Mouse (Mus musculus) CH12.LX (cell line): Measurements from ENCODE around the gene Ankmy2. TPM values are rescaled to one million over a fixed set of nuclear protein-coding genes. Genes with fewer than 3 reads are reported as not detected.

ENCODE experiments used
- DNase-seq: peaks from one replicate; pipeline ENCODE4 v3.0.0-alpha.2; 2013; ENCODE audit errors: extremely low read depth
- H3K27ac ChIP-seq: 2 replicates; pipeline ENCODE4 v1.5.1; 2012; ENCODE audit warnings: low read depth, mild to moderate bottlenecking, control low read depth, moderate library complexity; ENCODE audit not compliant: insufficient read depth
- H3K27me3 ChIP-seq: replicated peaks from 2 replicates; pipeline ENCODE3; 2012; ENCODE audit warnings: inconsistent platforms
- H3K36me3 ChIP-seq, 2 experiments: replicated peaks in 1 of 2; 2 replicates each; pipeline versions ENCODE3 to v1.6.1; 2012; ENCODE audit warnings: inconsistent platforms in 1 of 2, low read length in 1 of 2, mild to moderate bottlenecking in 1 of 2, mixed read lengths in 1 of 2, moderate library complexity in 1 of 2; ENCODE audit not compliant: control insufficient read depth in 1 of 2, insufficient read depth in 1 of 2
- H3K4me1 ChIP-seq, 2 experiments: 2 replicates each; pipeline ENCODE4 v1.6.1; 2012; ENCODE audit warnings: inconsistent platforms in 1 of 2, moderate library complexity in 1 of 2; ENCODE audit not compliant: insufficient read depth in 2 of 2, control insufficient read depth in 1 of 2
- H3K4me2 ChIP-seq: 2 replicates; pipeline ENCODE4 v1.6.1; 2012; ENCODE audit warnings: low read depth, mild to moderate bottlenecking, control low read depth; ENCODE audit not compliant: poor library complexity, insufficient read depth, severe bottlenecking
- H3K4me3 ChIP-seq, 3 experiments: fragments of 150-350 bp in 1 of 3; sonication (generic) in 1 of 3; replicated peaks in 1 of 3; 2 replicates each; pipeline versions ENCODE3 to v1.5.1; 2011 to 2012; ENCODE audit warnings: low read depth in 2 of 3, low read length in 2 of 3, mild to moderate bottlenecking in 2 of 3, moderate library complexity in 2 of 3, control low read depth in 1 of 3, improper control_type of control experiment in 1 of 3, inconsistent platforms in 1 of 3, mixed read lengths in 1 of 3; ENCODE audit not compliant: poor library complexity in 1 of 3
- H3K79me2 ChIP-seq: replicated peaks from 2 replicates; pipeline ENCODE4 v1.6.1; 2012; ENCODE audit warnings: mild to moderate bottlenecking, moderate library complexity; ENCODE audit not compliant: control insufficient read depth, poor library complexity, insufficient read depth, severe bottlenecking; ENCODE audit errors: extremely low read depth
- H3K9ac ChIP-seq: 2 replicates; pipeline ENCODE4 v1.6.1; 2012; ENCODE audit warnings: low read depth, mild to moderate bottlenecking, control low read depth, moderate library complexity; ENCODE audit not compliant: insufficient read depth
- H3K9me3 ChIP-seq: replicated peaks from 2 replicates; pipeline ENCODE3; 2012; ENCODE audit warnings: low read length, inconsistent platforms, mixed read lengths
- BHLHE40 ChIP-seq: IDR thresholded peaks from 2 replicates; pipeline ENCODE4 v1.6.1; 2011; ENCODE audit warnings: mild to moderate bottlenecking, low read depth, low read length, improper control_type of control experiment
- CHD1 ChIP-seq: IDR thresholded peaks from 2 replicates; pipeline ENCODE4 v1.6.1; 2012; ENCODE audit warnings: low read depth, low read length, improper control_type of control experiment, inconsistent platforms
- CTCF ChIP-seq, 2 experiments: IDR thresholded peaks in 1 of 2; conservative IDR thresholded peaks in 1 of 2; 2 replicates each; pipeline ENCODE4 v1.5.1; 2011 to 2012; ENCODE audit warnings: low read depth in 2 of 2, low read length in 2 of 2, improper control_type of control experiment in 1 of 2, inconsistent platforms in 1 of 2, mild to moderate bottlenecking in 1 of 2, moderate library complexity in 1 of 2
- E2F4 ChIP-seq: IDR thresholded peaks from 2 replicates; pipeline ENCODE4 v1.6.1; 2011; ENCODE audit warnings: low read depth, low read length, improper control_type of control experiment; ENCODE audit not compliant: insufficient replicate concordance
- IRF4 ChIP-seq: IDR thresholded peaks from 2 replicates; pipeline ENCODE4 v1.6.1; 2014; ENCODE audit warnings: low read depth, mild to moderate bottlenecking, inconsistent platforms, low read length, improper control_type of control experiment
- MXI1 ChIP-seq: IDR thresholded peaks from 2 replicates; pipeline ENCODE4 v1.6.1; 2011; ENCODE audit warnings: mild to moderate bottlenecking, low read depth, low read length, improper control_type of control experiment
- MYC ChIP-seq: IDR thresholded peaks from 2 replicates; pipeline ENCODE4 v1.6.1; 2011; ENCODE audit warnings: low read depth, mild to moderate bottlenecking, improper control_type of control experiment, low read length
- NELFE ChIP-seq: IDR thresholded peaks from 2 replicates; pipeline ENCODE4 v1.6.1; 2011; ENCODE audit warnings: low read depth, low read length, improper control_type of control experiment
- NRF1 ChIP-seq: IDR thresholded peaks from 2 replicates; pipeline ENCODE4 v1.6.1; 2014; ENCODE audit warnings: low read depth, mild to moderate bottlenecking, inconsistent platforms, low read length, improper control_type of control experiment, moderate library complexity
- PAX5 ChIP-seq: IDR thresholded peaks from 2 replicates; pipeline ENCODE4 v1.6.1; 2012; ENCODE audit warnings: low read length, inconsistent platforms, mixed read lengths
- POLR2A ChIP-seq: IDR thresholded peaks from 2 replicates; pipeline ENCODE4 v1.6.1; 2011; ENCODE audit warnings: low read depth, mild to moderate bottlenecking, improper control_type of control experiment, low read length
- POLR2AphosphoS2 ChIP-seq: IDR thresholded peaks from 2 replicates; pipeline ENCODE4 v1.6.1; 2011; ENCODE audit warnings: low read depth, low read length, improper control_type of control experiment
- RAD21 ChIP-seq: IDR thresholded peaks from 2 replicates; pipeline ENCODE4 v1.6.1; 2011; ENCODE audit warnings: low read depth, mild to moderate bottlenecking, low read length, improper control_type of control experiment, moderate library complexity
- RCOR1 ChIP-seq: conservative IDR thresholded peaks from 2 replicates; pipeline ENCODE4 v1.6.1; 2012; ENCODE audit warnings: low read depth, mild to moderate bottlenecking, inconsistent platforms, low read length, improper control_type of control experiment
- UBTF ChIP-seq: IDR thresholded peaks from 2 replicates; pipeline ENCODE4 v1.6.1; 2012; ENCODE audit warnings: low read depth, mild to moderate bottlenecking, inconsistent platforms, low read length, improper control_type of control experiment, moderate library complexity
- USF1 ChIP-seq: IDR thresholded peaks from 2 replicates; pipeline ENCODE4 v1.6.1; 2014; ENCODE audit warnings: low read depth, mild to moderate bottlenecking, inconsistent platforms, low read length, improper control_type of control experiment
- USF2 ChIP-seq: conservative IDR thresholded peaks from 2 replicates; pipeline ENCODE4 v1.6.1; 2011; ENCODE audit warnings: low read depth, low read length, improper control_type of control experiment
- ZKSCAN1 ChIP-seq: IDR thresholded peaks from 2 replicates; pipeline ENCODE4 v1.6.1; 2012; ENCODE audit warnings: low read depth, inconsistent platforms, low read length, improper control_type of control experiment, borderline replicate concordance
- dilution Hi-C: fragments of 300-500 bp; cut with MboI; formaldehyde crosslinking; loops from 2 replicates; pipeline ENCODE4 v1.14.3; 2020; ENCODE audit warnings: low sequenced_read_pairs; ENCODE audit not compliant: extremely low pct_unique_long_range_greater_than_20kb, extremely low pct_ligation_motif_present
- in situ Hi-C: fragments of 300-500 bp; cut with MboI; formaldehyde crosslinking; loops from 3 replicates; pipeline ENCODE4 v1.14.3; 2019; ENCODE audit warnings: low sequenced_read_pairs, low pct_ligation_motif_present, low pct_unique_long_range_greater_than_20kb, mixed read lengths
- polyA plus RNA-seq: library from polyadenylated mRNA; unstranded; fragments of >175 nt; gene quantifications from 2 replicates; pipeline ENCODE4 v1.2.1, GENCODE M21; 2012; ENCODE audit warnings: low read depth; ENCODE audit not compliant: insufficient read length
- total RNA-seq, 2 experiments: library from RNA; depleted of rRNA; stranded (reverse); fragments of 300-350 nt in 1 of 2; fragments of >200 nt in 1 of 2; gene quantifications; 2 replicates each; pipeline ENCODE4 v1.2.3; 2012 to 2014

Gene Ankmy2
- total and polyA plus RNA-seq, 3 experiments = 13.8 to 19.1 (median 16.7) TPM

- H3K9ac ChIP-seq = no peak overlapping the region
- H3K4me1 ChIP-seq = no peaks in the 10 kb centered on the region
- TF ChIP-seq CTCF (conservative IDR thresholded peaks at IDR 0.05 in 1 of 2, IDR thresholded peaks at IDR 0.05 in 1 of 2; ENCODE audit: low read depth in 2 of 2, low read length in 2 of 2) = 0 out of 4 replicates have a peak, but pooled peaks of 1 of the 2 experiments have one; percentile 26
- TF ChIP-seq CHD1 = no peak
- TF ChIP-seq RAD21 = peak; percentile 12
- no peak for TF ChIP-seq ZKSCAN1
- TF ChIP-seq, all 38 proteins: peak for 2
- Histone ChIP-seq H3K4me3 (no peak overlapping the region), H3K27me3 (no peaks in the 10 kb centered on the region), H3K36me3 (peaks cover 72 to 80% of the 10 kb centered on the region in 2 experiments), H3K27ac (no peak overlapping the region), H3K9me3 (peaks cover 5% of the 10 kb centered on the region), H3K4me2 (no peak overlapping the region), H3K79me2 (no peaks in the 10 kb centered on the region)
- no peak for DNase-seq
- dilution Hi-C loops = no loop called here
- in situ Hi-C loops = no loop called here
Observed at GRCm38 (mm10) chr12:36108442-36108841, 48.5 kb upstream of the Ankmy2 start.

GRCm38 (mm10) chr12:36110457-36110856, 46.5 kb upstream of the Ankmy2 start:
- in situ Hi-C loops = no loop called here
- Histone ChIP-seq H3K79me2 (no peaks in the 10 kb centered on the region), H3K4me2 (no peak overlapping the region)
- no peak for TF ChIP-seq PAX5
- TF ChIP-seq RAD21 = no peak
- TF ChIP-seq NELFE = no peak
- TF ChIP-seq IRF4 = no peak
- no peak for TF ChIP-seq MXI1
- no peak for TF ChIP-seq USF1
- no peak for TF ChIP-seq RCOR1
- TF ChIP-seq E2F4 = no peak
- TF ChIP-seq CHD1 = no peak
- no peak for TF ChIP-seq USF2
- TF ChIP-seq MYC = no peak
- TF ChIP-seq, all 38 proteins: peak for 0
- no peaks in the 10 kb centered on the region for H3K4me1 ChIP-seq
- dilution Hi-C loops = no loop called here
- H3K9me3 ChIP-seq = peaks cover 5% of the 10 kb centered on the region
- no peak overlapping the region for H3K27ac ChIP-seq
- DNase-seq = no peak
- no peaks in the 10 kb centered on the region for H3K27me3 ChIP-seq
- no peak overlapping the region for H3K9ac ChIP-seq
- no peak overlapping the region for H3K4me3 ChIP-seq
- H3K36me3 ChIP-seq = peaks cover 71 to 87% of the 10 kb centered on the region in 2 experiments

GRCm38 (mm10) chr12:36111110-36111509, 45.8 kb upstream of the Ankmy2 start:
- in situ Hi-C loops (no loop called here), dilution Hi-C loops (no loop called here)
- Histone ChIP-seq H3K27me3 (no peaks in the 10 kb centered on the region), H3K36me3 (peaks cover 70 to 89% of the 10 kb centered on the region in 2 experiments), H3K9ac (no peak overlapping the region), H3K27ac (no peak overlapping the region), H3K4me2 (no peak overlapping the region), H3K4me1 (no peaks in the 10 kb centered on the region)
- TF ChIP-seq CHD1 (no peak), BHLHE40 (no peak), NRF1 (no peak), POLR2AphosphoS2 (no peak), POLR2A (no peak), RAD21 (no peak), ZKSCAN1 (no peak), UBTF (no peak)
- TF ChIP-seq, all 38 proteins: peak for 0
- H3K4me3 ChIP-seq = no peak overlapping the region
- no peaks in the 10 kb centered on the region for H3K79me2 ChIP-seq
- DNase-seq = no peak
- peaks cover 5% of the 10 kb centered on the region for H3K9me3 ChIP-seq
